ENCODE assay signal across 8 mouse cellular contexts in the genomic region with DNA sequence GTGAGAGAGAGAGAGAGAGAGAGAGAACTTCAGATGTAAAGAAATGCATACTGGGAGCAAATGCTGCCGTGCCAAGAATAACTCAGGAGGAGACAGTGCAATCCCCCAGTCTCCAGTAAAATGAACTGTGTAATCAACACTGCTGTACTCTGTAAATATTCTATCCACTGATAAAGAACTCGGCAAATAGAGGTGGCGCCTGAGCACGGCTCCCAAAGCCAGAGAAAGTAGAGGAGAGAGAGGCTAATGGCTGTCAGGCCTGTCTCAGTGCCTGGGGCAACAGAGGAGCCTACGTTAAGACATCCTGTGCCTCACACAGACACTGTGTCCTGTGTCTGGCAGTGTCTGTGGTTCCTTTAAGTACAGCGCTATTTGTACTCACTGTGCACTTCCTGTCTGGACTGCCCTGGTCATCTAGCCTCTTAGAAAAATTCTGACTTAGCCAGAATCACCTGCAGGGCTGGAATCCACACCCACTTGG.
DNase-seq lines count a peak whose midpoint lies in the region; ATAC-seq and TF ChIP-seq lines count a peak whose summit lies in the region.

No protein-coding gene starts in this region.

- H3K27ac ChIP-seq in forebrain, embryonic 10.5 days, result peak overlapping the region; percentile 46; the same call in 1 of the 2 replicates
- no peak overlapping the region for H3K27ac ChIP-seq in forebrain, embryonic 11.5 days (ENCODE audit: low read depth, low read length)
- peak overlapping the region; percentile 68 for H3K27ac ChIP-seq in intestine, postnatal 0 days (ENCODE audit: low read depth, low read length)

- no peak overlapping the region for H3K9ac ChIP-seq in forebrain, embryonic 11.5 days (ENCODE audit: low read length)
- H3K9ac ChIP-seq in intestine, postnatal 0 days (ENCODE audit: low read depth, low read length), result no peak overlapping the region

- H3K9me3 ChIP-seq in forebrain, embryonic 10.5 days, result no peaks in the 10 kb centered on the region
- no peaks in the 10 kb centered on the region for H3K9me3 ChIP-seq in forebrain, embryonic 11.5 days (ENCODE audit: control insufficient read depth, low read length)
- no peaks in the 10 kb centered on the region for H3K9me3 ChIP-seq in intestine, postnatal 0 days (ENCODE audit: control insufficient read depth)

- no peak for DNase-seq in forebrain, embryonic 10.5 days (ENCODE audit: extremely low spot score, low spot score)
- DNase-seq in forebrain, embryonic 11.5 days (ENCODE audit: low spot score), result no peak
- peak; percentile 25 for DNase-seq in brain, embryonic 14.5 days (ENCODE audit: low read depth)
- peak; percentile 21 for DNase-seq in lung, postnatal 10 days
- no peak for DNase-seq in thymus, postnatal 10 days (ENCODE audit: low spot score in 2 of 2)
- DNase-seq in thymus, postnatal 4 days, result no peak
- DNase-seq in adipocyte (ENCODE audit: low spot score), result no peak

- no peaks in the 10 kb centered on the region for H3K36me3 ChIP-seq in forebrain, embryonic 10.5 days (replicated peaks)
- H3K36me3 ChIP-seq in forebrain, embryonic 11.5 days (ENCODE audit: control insufficient read depth, insufficient read depth, low read length), result no peaks in the 10 kb centered on the region
- no peaks in the 10 kb centered on the region for H3K36me3 ChIP-seq in intestine, postnatal 0 days (ENCODE audit: control insufficient read depth, insufficient read depth)

- peaks cover 15% of the 10 kb centered on the region for H3K4me1 ChIP-seq in forebrain, embryonic 10.5 days
- no peaks in the 10 kb centered on the region for H3K4me1 ChIP-seq in forebrain, embryonic 11.5 days (replicated peaks; ENCODE audit: control insufficient read depth, insufficient read depth, low read length)
- H3K4me1 ChIP-seq in intestine, postnatal 0 days (replicated peaks; ENCODE audit: control insufficient read depth, insufficient read depth, low read length), result peaks cover 16% of the 10 kb centered on the region

- no peak overlapping the region for H3K4me3 ChIP-seq in forebrain, embryonic 10.5 days
- H3K4me3 ChIP-seq in forebrain, embryonic 11.5 days (ENCODE audit: low read depth, low read length), result no peak overlapping the region
- no peak overlapping the region for H3K4me3 ChIP-seq in intestine, postnatal 0 days (ENCODE audit: low read depth, low read length)

- ATAC-seq in forebrain, embryonic 11.5 days (replicated peaks; ENCODE audit: low FRiP score), result no peak
- peak; percentile 44 for ATAC-seq in intestine, postnatal 0 days

- H3K27me3 ChIP-seq in forebrain, embryonic 10.5 days (ENCODE audit: poor library complexity, severe bottlenecking), result no peaks in the 10 kb centered on the region
- no peaks in the 10 kb centered on the region for H3K27me3 ChIP-seq in forebrain, embryonic 11.5 days (ENCODE audit: control insufficient read depth, insufficient read depth, low read length)
- no peaks in the 10 kb centered on the region for H3K27me3 ChIP-seq in intestine, postnatal 0 days (replicated peaks; ENCODE audit: control insufficient read depth, insufficient read depth, low read length)

- 61% methylated on average over 6 of the region's 6 CpGs for WGBS in forebrain, embryonic 10.5 days
- WGBS in forebrain, embryonic 11.5 days, result 75% methylated on average over 6 of the region's 6 CpGs
- 15% methylated on average over 6 of the region's 6 CpGs for WGBS in intestine, postnatal 0 days

- no peak for TF ChIP-seq CTCF in brain, embryonic 14.5 days (IDR thresholded peaks at IDR 0.05; ENCODE audit: borderline replicate concordance, extremely low read depth, insufficient read depth, insufficient read length)
- no peak for TF ChIP-seq CTCF in intestine, postnatal 0 days (IDR thresholded peaks at IDR 0.05; ENCODE audit: low read depth)

- H3K4me2 ChIP-seq in forebrain, embryonic 11.5 days (ENCODE audit: low read depth, low read length, severe bottlenecking), result no peak overlapping the region
- peak overlapping the region; percentile 41 for H3K4me2 ChIP-seq in intestine, postnatal 0 days (replicated peaks; ENCODE audit: low read depth)

- TF ChIP-seq POLR2A in brain, embryonic 14.5 days (IDR thresholded peaks at IDR 0.05; ENCODE audit: borderline replicate concordance, extremely low read depth, insufficient read depth, insufficient read length, poor library complexity, severe bottlenecking), result no peak

Comparison
In these comparisons a context has a peak if more than half of its experiments do, and no peak if none do; other contexts are left out.
1. DNase-seq: peak in brain, embryonic 14.5 days (single experiment) and lung, postnatal 10 days (single experiment); none in forebrain, embryonic 10.5 days (single experiment), forebrain, embryonic 11.5 days (single experiment), thymus, postnatal 10 days (0 of 2), thymus, postnatal 4 days (single experiment) and adipocyte (single experiment).